ENCODE assay signal across 8 mouse cellular contexts in genomic region chr12:80998528-80999221, GRCm38 (mm10). TPM values are rescaled to one million over a fixed set of nuclear protein-coding genes. Genes with fewer than 3 reads are reported as not detected.
DNase-seq lines count a peak whose midpoint lies in the region; ATAC-seq and TF ChIP-seq lines count a peak whose summit lies in the region.

No protein-coding gene starts in this region.

- H3K9me3 ChIP-seq in heart, embryonic 12.5 days (replicated peaks), result peaks cover 5% of the 10 kb centered on the region
- H3K9me3 ChIP-seq in hindbrain, embryonic 16.5 days (ENCODE audit: control insufficient read depth, low read length), result no peaks in the 10 kb centered on the region

- no peak overlapping the region for H3K27ac ChIP-seq in heart, embryonic 12.5 days (ENCODE audit: poor library complexity, severe bottlenecking)
- no peak overlapping the region for H3K27ac ChIP-seq in heart, adult 2 months
- H3K27ac ChIP-seq in hindbrain, embryonic 16.5 days (ENCODE audit: low read depth, low read length), result no peak overlapping the region

- peaks cover 7% of the 10 kb centered on the region for H3K4me1 ChIP-seq in heart, embryonic 12.5 days (replicated peaks)
- no peaks in the 10 kb centered on the region for H3K4me1 ChIP-seq in heart, adult 2 months (ENCODE audit: control insufficient read depth, insufficient read depth, low read length)
- peaks cover 7% of the 10 kb centered on the region for H3K4me1 ChIP-seq in hindbrain, embryonic 16.5 days (ENCODE audit: control insufficient read depth, insufficient read depth, low read depth, low read length)

- H3K4me3 ChIP-seq in heart, embryonic 12.5 days, result peak overlapping the region; percentile 36
- H3K4me3 ChIP-seq in heart, adult 2 months, result no peak overlapping the region
- peak overlapping the region; percentile 29 for H3K4me3 ChIP-seq in hindbrain, embryonic 16.5 days (ENCODE audit: low read length)

- H3K4me2 ChIP-seq in heart, embryonic 12.5 days, result peak overlapping the region; percentile 64
- peak overlapping the region; percentile 51 for H3K4me2 ChIP-seq in hindbrain, embryonic 16.5 days (ENCODE audit: low read length)

- WGBS in heart, embryonic 12.5 days, result 5% methylated on average over 33 of the region's 33 CpGs
- 9% methylated on average over 33 of the region's 33 CpGs for WGBS in heart, adult 2 months
- WGBS in hindbrain, embryonic 16.5 days, result 2% methylated on average over 33 of the region's 33 CpGs

- intact Hi-C loops in heart, adult 2 months (cut with DNase I), result no loop called here

- peaks cover 32% of the 10 kb centered on the region for H3K27me3 ChIP-seq in heart, embryonic 12.5 days (replicated peaks)
- H3K27me3 ChIP-seq in heart, adult 2 months (ENCODE audit: control insufficient read depth, insufficient read depth, low read length), result 0 out of 2 replicates have a peak, but pooled peaks cover 3% of the 10 kb centered on the region
- H3K27me3 ChIP-seq in hindbrain, embryonic 16.5 days (replicated peaks; ENCODE audit: control insufficient read depth, insufficient read depth, low read length), result peaks cover 3% of the 10 kb centered on the region; the same call in 1 of the 2 replicates

- TF ChIP-seq POLR2A in heart, adult 2 months (IDR thresholded peaks at IDR 0.05; ENCODE audit: insufficient read depth, low read depth, low read length), result no peak

- H3K9ac ChIP-seq in heart, embryonic 12.5 days, result no peak overlapping the region
- H3K9ac ChIP-seq in heart, adult 2 months (ENCODE audit: low read depth, low read length), result no peak overlapping the region
- peak overlapping the region; percentile 31; the same call in 1 of the 2 replicates for H3K9ac ChIP-seq in hindbrain, embryonic 16.5 days (ENCODE audit: low read depth, low read length)

- DNase-seq in heart, adult 2 months, result no peak
- DNase-seq in brain, adult 2 months (ENCODE audit: low read depth, low spot score), result peak; percentile 6
- peak; percentile 64 for DNase-seq in neural tube, embryonic 10.5 days (ENCODE audit: extremely low spot score, low spot score)
- DNase-seq in cerebellum, adult 11 months, result no peak
- DNase-seq in layer of hippocampus, postnatal 25 days (ENCODE audit: extremely low spot score in 1 of 2, low spot score in 1 of 2), result no peak

- no peaks in the 10 kb centered on the region for H3K36me3 ChIP-seq in heart, embryonic 12.5 days
- H3K36me3 ChIP-seq in heart, adult 2 months (ENCODE audit: control insufficient read depth, insufficient read depth, low read length), result no peaks in the 10 kb centered on the region
- H3K36me3 ChIP-seq in hindbrain, embryonic 16.5 days (ENCODE audit: control insufficient read depth, insufficient read depth, low read length), result no peaks in the 10 kb centered on the region

- TF ChIP-seq CTCF in heart, adult 2 months (IDR thresholded peaks at IDR 0.05), result no peak

- H3K79me2 ChIP-seq in heart, adult 2 months (replicated peaks; ENCODE audit: control insufficient read depth, insufficient read depth, low read length), result no peaks in the 10 kb centered on the region

- TF ChIP-seq EP300 in heart, adult 2 months (IDR thresholded peaks at IDR 0.05; ENCODE audit: insufficient read depth, low read depth, low read length), result no peak

- no peak for ATAC-seq in heart, embryonic 12.5 days (ENCODE audit: insufficient number of reproducible peaks, low FRiP score)
- ATAC-seq in hindbrain, embryonic 16.5 days, result no peak
- ATAC-seq in megakaryocyte-erythroid progenitor cell, adult 5-6 weeks (replicated peaks; ENCODE audit: low FRiP score, low TSS enrichment, poor library complexity, severe bottlenecking), result no peak

RNA-seq across cellular contexts. Expression of gene Smoc1, which starts 27.9 kb away (rescaled TPM):
- polyA plus RNA-seq in heart, embryonic 12.5 days (2016; fragmentation: Nextera tagmentation; extraction: Ambion mirVana), result 5.8 and 6.9 TPM in 2 replicates
- 1 to 10 TPM; 4.8 to 6.2 TPM for total RNA-seq in heart, adult 2 months (2021)
- polyA plus RNA-seq in heart, adult 2 months (2012; rRNA removed), result 6.9 and 8.0 TPM in 2 replicates
- polyA plus RNA-seq in hindbrain, embryonic 16.5 days (2015; fragmentation: Nextera tagmentation; extraction: Ambion mirVana), result 34.3 and 36.3 TPM in 2 replicates
- total RNA-seq in layer of hippocampus, postnatal 25 days (2021), result 1 to 10 TPM; 5.9 to 7.6 TPM
- 1.0 and 1.2 TPM in 2 replicates for total RNA-seq in megakaryocyte-erythroid progenitor cell, adult 5-6 weeks (2014; fragmentation: Nextera tagmentation)
- 0.42 TPM in 1 of 2 replicates, not detected in the other for total RNA-seq in megakaryocyte-erythroid progenitor cell, adult 5-6 weeks (2017)

RNA-seq across cellular contexts. Expression of gene Slc10a1, which starts 30.2 kb away (rescaled TPM):
- polyA plus RNA-seq in heart, embryonic 12.5 days (2016; fragmentation: Nextera tagmentation; extraction: Ambion mirVana), result 0.53 and 0.64 TPM in 2 replicates
- not detected for total RNA-seq in heart, adult 2 months (2021)
- 0.61 TPM in 1 of 2 replicates, not detected in the other for polyA plus RNA-seq in heart, adult 2 months (2012; rRNA removed)
- 0.43 and 0.61 TPM in 2 replicates for polyA plus RNA-seq in hindbrain, embryonic 16.5 days (2015; fragmentation: Nextera tagmentation; extraction: Ambion mirVana)
- not detected for total RNA-seq in layer of hippocampus, postnatal 25 days (2021)
- total RNA-seq in megakaryocyte-erythroid progenitor cell, adult 5-6 weeks (2014; fragmentation: Nextera tagmentation), result not detected in 2 replicates
- total RNA-seq in megakaryocyte-erythroid progenitor cell, adult 5-6 weeks (2017), result 1.8 TPM in 1 of 2 replicates, not detected in the other

RNA-seq across cellular contexts. Expression of gene Srsf5, which starts 53.4 kb away (rescaled TPM):
- 439 and 445 TPM in 2 replicates for polyA plus RNA-seq in heart, embryonic 12.5 days (2016; fragmentation: Nextera tagmentation; extraction: Ambion mirVana)
- total RNA-seq in heart, adult 2 months (2021), result 100 to 1,000 TPM; 115 to 126 TPM
- 217 and 259 TPM in 2 replicates for polyA plus RNA-seq in heart, adult 2 months (2012; rRNA removed)
- 371 and 381 TPM in 2 replicates for polyA plus RNA-seq in hindbrain, embryonic 16.5 days (2015; fragmentation: Nextera tagmentation; extraction: Ambion mirVana)
- 100 to 1,000 TPM; 240 to 377 TPM for total RNA-seq in layer of hippocampus, postnatal 25 days (2021)
- 313 and 330 TPM in 2 replicates for total RNA-seq in megakaryocyte-erythroid progenitor cell, adult 5-6 weeks (2014; fragmentation: Nextera tagmentation)
- total RNA-seq in megakaryocyte-erythroid progenitor cell, adult 5-6 weeks (2017), result 760 and 1,064 TPM in 2 replicates

Comparison
In these comparisons a context has a peak if more than half of its experiments do, and no peak if none do; other contexts are left out.
1. DNase-seq: peak in brain, adult 2 months (single experiment) and neural tube, embryonic 10.5 days (single experiment); none in heart, adult 2 months (0 of 2), cerebellum, adult 11 months (single experiment) and layer of hippocampus, postnatal 25 days (0 of 2).